Mouse (Mus musculus) liver, postnatal 0 days (tissue): ENCODE results near the gene Otogl.

Experiments used
- CTCF ChIP-seq: sonication (generic); IDR thresholded peaks from 2 replicates; pipeline ENCODE4 v1.5.1; 2016; ENCODE audit warnings: antibody characterized with exemption, low read depth
- EP300 ChIP-seq: IDR thresholded peaks from 2 replicates; pipeline ENCODE4 v1.6.1; 2016; ENCODE audit warnings: antibody characterized with exemption, low read depth, mild to moderate bottlenecking

GRCm38 (mm10) chr10:107912084-107912573 lies at the start of gene Otogl:
- TF ChIP-seq CTCF (no peak), EP300 (no peak)
